Mouse (Mus musculus): ENCODE data around the gene Tet2. TPM values are rescaled to one million over a fixed set of nuclear protein-coding genes. Genes with fewer than 3 reads are reported as not detected.

Tet2 gene
- polyA plus RNA-seq, 1 experiment from 2014 or later, result 20.0 TPM

- ATAC-seq (ENCODE audit: insufficient number of reproducible peaks, insufficient read depth, low FRiP score, low read depth), result no peak
- no peaks in the 10 kb centered on the region for H3K9me3 ChIP-seq (ENCODE audit: control insufficient read depth, low read length)
- no peak overlapping the region for H3K9ac ChIP-seq (ENCODE audit: low read length)
- H3K27me3 ChIP-seq (ENCODE audit: control insufficient read depth, insufficient read depth, low read length), result no peaks in the 10 kb centered on the region
- H3K4me2 ChIP-seq (ENCODE audit: low read length), result no peak overlapping the region
- 34% methylated on average over 6 of the region's 6 CpGs for WGBS
- no peak overlapping the region for H3K4me3 ChIP-seq (ENCODE audit: control insufficient read depth in 1 of 2, insufficient read depth in 1 of 2, low read depth in 1 of 2, low read length in 2 of 2)
- no peaks in the 10 kb centered on the region for H3K36me3 ChIP-seq (ENCODE audit: control insufficient read depth, insufficient read depth, low read length)
- no peak overlapping the region for H3K27ac ChIP-seq (replicated peaks in 1 of 2; ENCODE audit: control insufficient read depth in 1 of 2, insufficient read depth in 1 of 2, low read depth in 2 of 2, low read length in 2 of 2)
- H3K4me1 ChIP-seq (ENCODE audit: control insufficient read depth in 2 of 2, insufficient read depth in 2 of 2, low read length in 2 of 2), result no peaks in the 10 kb centered on the region
Observed at GRCm38 (mm10) chr3:133557602-133558001, 12.7 kb upstream of the Tet2 start.

- no peak for ATAC-seq (ENCODE audit: insufficient number of reproducible peaks, insufficient read depth, low FRiP score, low read depth)
- Histone ChIP-seq H3K4me3 (ENCODE audit: control insufficient read depth in 1 of 2, insufficient read depth in 1 of 2, low read depth in 1 of 2, low read length in 2 of 2) (no peak overlapping the region), H3K36me3 (ENCODE audit: control insufficient read depth, insufficient read depth, low read length) (no peaks in the 10 kb centered on the region), H3K9me3 (ENCODE audit: control insufficient read depth, low read length) (no peaks in the 10 kb centered on the region), H3K27me3 (ENCODE audit: control insufficient read depth, insufficient read depth, low read length) (no peaks in the 10 kb centered on the region), H3K4me1 (ENCODE audit: control insufficient read depth in 2 of 2, insufficient read depth in 2 of 2, low read length in 2 of 2) (no peaks in the 10 kb centered on the region), H3K27ac (replicated peaks in 1 of 2; ENCODE audit: control insufficient read depth in 1 of 2, insufficient read depth in 1 of 2, low read depth in 2 of 2, low read length in 2 of 2) (no peak overlapping the region), H3K4me2 (ENCODE audit: low read length) (no peak overlapping the region), H3K9ac (ENCODE audit: low read length) (no peak overlapping the region)
- 60% methylated on average over 7 of the region's 7 CpGs for WGBS
Observed at GRCm38 (mm10) chr3:133557154-133557553, 12.2 kb upstream of the Tet2 start.

- Histone ChIP-seq H3K9ac (ENCODE audit: low read length) (no peak overlapping the region), H3K27ac (replicated peaks in 1 of 2; ENCODE audit: control insufficient read depth in 1 of 2, insufficient read depth in 1 of 2, low read depth in 2 of 2, low read length in 2 of 2) (no peak overlapping the region), H3K4me2 (ENCODE audit: low read length) (no peak overlapping the region), H3K9me3 (ENCODE audit: control insufficient read depth, low read length) (no peaks in the 10 kb centered on the region), H3K36me3 (ENCODE audit: control insufficient read depth, insufficient read depth, low read length) (no peaks in the 10 kb centered on the region), H3K4me1 (ENCODE audit: control insufficient read depth in 2 of 2, insufficient read depth in 2 of 2, low read length in 2 of 2) (no peaks in the 10 kb centered on the region), H3K4me3 (ENCODE audit: control insufficient read depth in 1 of 2, insufficient read depth in 1 of 2, low read depth in 1 of 2, low read length in 2 of 2) (no peak overlapping the region), H3K27me3 (ENCODE audit: control insufficient read depth, insufficient read depth, low read length) (no peaks in the 10 kb centered on the region)
- 83% methylated on average over 7 of the region's 7 CpGs for WGBS
- ATAC-seq (ENCODE audit: insufficient number of reproducible peaks, insufficient read depth, low FRiP score, low read depth), result no peak
Observed at GRCm38 (mm10) chr3:133555378-133555777, 10.4 kb upstream of the Tet2 start.

GRCm38 (mm10) chr3:133554552-133555067 is 9.7 kb upstream of the Tet2 start:
- Histone ChIP-seq H3K4me3 (ENCODE audit: control insufficient read depth in 1 of 2, insufficient read depth in 1 of 2, low read depth in 1 of 2, low read length in 2 of 2) (no peak overlapping the region), H3K27ac (replicated peaks in 1 of 2; ENCODE audit: control insufficient read depth in 1 of 2, insufficient read depth in 1 of 2, low read depth in 2 of 2, low read length in 2 of 2) (no peak overlapping the region), H3K4me2 (ENCODE audit: low read length) (no peak overlapping the region), H3K27me3 (ENCODE audit: control insufficient read depth, insufficient read depth, low read length) (no peaks in the 10 kb centered on the region), H3K9ac (ENCODE audit: low read length) (no peak overlapping the region), H3K4me1 (ENCODE audit: control insufficient read depth in 2 of 2, insufficient read depth in 2 of 2, low read length in 2 of 2) (no peaks in the 10 kb centered on the region), H3K36me3 (ENCODE audit: control insufficient read depth, insufficient read depth, low read length) (no peaks in the 10 kb centered on the region), H3K9me3 (ENCODE audit: control insufficient read depth, low read length) (no peaks in the 10 kb centered on the region)
- no peak for ATAC-seq (ENCODE audit: insufficient number of reproducible peaks, insufficient read depth, low FRiP score, low read depth)
- 74% methylated on average over 6 of the region's 6 CpGs for WGBS

GRCm38 (mm10) chr3:133554092-133554491 is 9.2 kb upstream of the Tet2 start:
- H3K4me2 ChIP-seq (ENCODE audit: low read length), result no peak overlapping the region
- WGBS, result 83% methylated on average over 4 of the region's 4 CpGs
- H3K9ac ChIP-seq (ENCODE audit: low read length), result no peak overlapping the region
- no peaks in the 10 kb centered on the region for H3K9me3 ChIP-seq (ENCODE audit: control insufficient read depth, low read length)
- no peak overlapping the region for H3K27ac ChIP-seq (replicated peaks in 1 of 2; ENCODE audit: control insufficient read depth in 1 of 2, insufficient read depth in 1 of 2, low read depth in 2 of 2, low read length in 2 of 2)
- H3K36me3 ChIP-seq (ENCODE audit: control insufficient read depth, insufficient read depth, low read length), result no peaks in the 10 kb centered on the region
- no peaks in the 10 kb centered on the region for H3K27me3 ChIP-seq (ENCODE audit: control insufficient read depth, insufficient read depth, low read length)
- no peak for ATAC-seq (ENCODE audit: insufficient number of reproducible peaks, insufficient read depth, low FRiP score, low read depth)
- no peak overlapping the region for H3K4me3 ChIP-seq (ENCODE audit: control insufficient read depth in 1 of 2, insufficient read depth in 1 of 2, low read depth in 1 of 2, low read length in 2 of 2)
- H3K4me1 ChIP-seq (ENCODE audit: control insufficient read depth in 2 of 2, insufficient read depth in 2 of 2, low read length in 2 of 2), result no peaks in the 10 kb centered on the region

- Histone ChIP-seq H3K27ac (replicated peaks in 1 of 2; ENCODE audit: control insufficient read depth in 1 of 2, insufficient read depth in 1 of 2, low read depth in 2 of 2, low read length in 2 of 2) (no peak overlapping the region), H3K9ac (ENCODE audit: low read length) (no peak overlapping the region), H3K4me3 (ENCODE audit: control insufficient read depth in 1 of 2, insufficient read depth in 1 of 2, low read depth in 1 of 2, low read length in 2 of 2) (no peak overlapping the region), H3K9me3 (ENCODE audit: control insufficient read depth, low read length) (no peaks in the 10 kb centered on the region), H3K36me3 (ENCODE audit: control insufficient read depth, insufficient read depth, low read length) (no peaks in the 10 kb centered on the region), H3K4me2 (ENCODE audit: low read length) (no peak overlapping the region), H3K4me1 (ENCODE audit: control insufficient read depth in 2 of 2, insufficient read depth in 2 of 2, low read length in 2 of 2) (no peaks in the 10 kb centered on the region), H3K27me3 (ENCODE audit: control insufficient read depth, insufficient read depth, low read length) (no peaks in the 10 kb centered on the region)
- 67% methylated on average over 8 of the region's 8 CpGs for WGBS
- ATAC-seq (ENCODE audit: insufficient number of reproducible peaks, insufficient read depth, low FRiP score, low read depth), result no peak
Observed at GRCm38 (mm10) chr3:133551941-133552340, 7.0 kb upstream of the Tet2 start.

- ATAC-seq (ENCODE audit: insufficient number of reproducible peaks, insufficient read depth, low FRiP score, low read depth), result no peak
- 53% methylated on average over 7 of the region's 7 CpGs for WGBS
- H3K27me3 ChIP-seq (ENCODE audit: control insufficient read depth, insufficient read depth, low read length), result no peaks in the 10 kb centered on the region
- no peak overlapping the region for H3K4me3 ChIP-seq (ENCODE audit: control insufficient read depth in 1 of 2, insufficient read depth in 1 of 2, low read depth in 1 of 2, low read length in 2 of 2)
- 0 out of 4 replicates have a peak, but pooled peaks cover 0 to 2% of the 10 kb centered on the region in 2 experiments for H3K4me1 ChIP-seq (ENCODE audit: control insufficient read depth in 2 of 2, insufficient read depth in 2 of 2, low read length in 2 of 2)
- no peak overlapping the region for H3K27ac ChIP-seq (replicated peaks in 1 of 2; ENCODE audit: control insufficient read depth in 1 of 2, insufficient read depth in 1 of 2, low read depth in 2 of 2, low read length in 2 of 2)
- no peak overlapping the region for H3K4me2 ChIP-seq (ENCODE audit: low read length)
- no peak overlapping the region for H3K9ac ChIP-seq (ENCODE audit: low read length)
- H3K9me3 ChIP-seq (ENCODE audit: control insufficient read depth, low read length), result no peaks in the 10 kb centered on the region
- no peaks in the 10 kb centered on the region for H3K36me3 ChIP-seq (ENCODE audit: control insufficient read depth, insufficient read depth, low read length)
Observed at GRCm38 (mm10) chr3:133549385-133550170, 4.6 kb upstream of the Tet2 start.

Data from heart, embryonic 14.5 days (tissue).